Mouse (Mus musculus) lung, adult 2 months (tissue): ENCODE results near the gene Pcmtd2.
A peak's percentile ranks its signal among the peaks of the same experiment; 100 is the strongest.

Source experiments
- CTCF ChIP-seq: fragments of 200-500 bp; IDR thresholded peaks from 2 replicates; pipeline ENCODE4 v1.5.1; 2011; ENCODE audit warnings: mild to moderate bottlenecking, low read length, control low read depth; ENCODE audit not compliant: insufficient read depth
- POLR2A ChIP-seq: fragments of 200-500 bp; IDR thresholded peaks from 2 replicates; pipeline ENCODE4 v1.6.1; 2011; ENCODE audit warnings: low read depth, mild to moderate bottlenecking, control low read depth, low read length, borderline replicate concordance; ENCODE audit errors: extremely low read depth

GRCm38 (mm10) chr2:181837372-181838292 is at the start of gene Pcmtd2:
- peak; percentile 97 for TF ChIP-seq POLR2A
- no peak for TF ChIP-seq CTCF
